Mouse (Mus musculus): ENCODE measurements around the gene Ammecr1. TPM values are rescaled to one million over a fixed set of nuclear protein-coding genes. Genes with fewer than 3 reads are reported as not detected.

Gene Ammecr1
- total RNA-seq, 2 experiments from 2014 or later = 3.8 to 3.9 TPM

DNA sequence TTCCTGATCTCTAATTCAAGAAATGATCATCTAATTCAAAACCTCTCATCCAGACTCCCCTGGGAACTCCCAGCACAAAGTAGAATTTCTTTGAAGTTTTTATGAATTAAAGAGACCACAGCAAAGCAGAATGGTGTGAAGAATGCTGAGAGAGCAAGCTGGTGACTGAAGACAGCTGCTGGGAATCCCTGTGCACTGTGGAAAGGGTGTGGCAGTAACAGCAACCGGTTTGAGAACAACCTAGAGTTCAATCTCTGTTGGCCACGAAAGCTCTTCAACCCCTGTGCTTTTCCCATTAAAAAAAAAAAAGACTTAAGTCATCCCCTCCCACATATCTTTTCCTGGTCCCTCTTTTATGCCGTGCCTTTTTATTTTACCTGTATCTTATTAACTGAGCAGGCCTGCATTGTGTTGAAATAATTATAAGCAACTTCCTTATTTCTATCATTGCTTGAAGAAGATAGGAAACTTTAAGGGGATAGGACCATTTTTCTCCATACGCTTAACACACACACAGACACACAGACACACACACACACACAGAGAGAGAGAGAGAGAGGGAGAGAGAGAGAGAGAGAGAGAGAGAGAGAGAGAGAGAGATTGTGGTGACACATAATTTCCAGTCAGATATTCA is 6.7 kb downstream of the Ammecr1 start:
- intact Hi-C loops (cut with DNase I) = loop anchor here (10.0 kb wide), 1 partner anchor 135 kb away; no protein-coding TSS in a partner anchor
- no peak for DNase-seq (ENCODE audit: low spot score in 2 of 2)

DNA sequence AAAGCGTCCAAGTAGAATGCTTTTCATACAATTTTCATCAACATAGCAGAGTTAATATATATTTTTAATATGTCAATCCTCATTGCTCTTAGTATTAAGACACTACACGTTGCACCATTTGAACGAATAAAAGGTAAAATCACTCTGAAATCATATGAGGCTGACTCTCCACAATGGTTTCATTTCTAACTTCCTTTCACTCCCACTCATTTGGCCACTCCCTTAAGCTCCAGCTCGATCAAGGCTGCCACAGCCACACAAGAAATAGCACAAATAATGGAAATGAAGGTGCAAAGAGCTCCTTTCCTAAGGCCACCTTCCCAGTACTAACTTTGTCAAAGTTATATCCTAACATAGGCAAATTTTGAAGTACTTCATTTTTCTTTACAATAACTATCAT is 38.1 kb downstream of the Ammecr1 start:
- intact Hi-C loops (cut with DNase I) = no loop called here
- no peak for DNase-seq (ENCODE audit: low spot score in 2 of 2)

DNA sequence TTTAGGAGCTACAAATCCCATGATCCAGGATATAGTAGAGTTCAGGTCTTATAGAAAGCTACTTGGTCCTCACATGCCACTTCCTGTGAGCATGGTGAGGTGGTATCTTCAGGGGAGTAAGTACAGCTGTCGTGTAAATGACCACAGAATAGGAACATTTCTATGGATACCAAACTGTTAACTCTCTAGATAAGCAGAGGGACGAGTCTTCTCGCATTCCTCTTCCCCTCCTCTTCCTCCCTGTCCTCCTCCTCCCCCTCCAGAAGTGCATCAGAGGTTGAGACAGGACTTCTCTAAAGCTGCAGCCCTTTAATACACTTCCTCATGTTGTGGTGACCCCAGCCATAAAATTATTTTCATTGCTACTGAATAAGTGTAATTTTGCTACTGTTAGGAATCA is 49.1 kb downstream of the Ammecr1 start:
- intact Hi-C loops (cut with DNase I) = no loop called here
- DNase-seq (ENCODE audit: low spot score in 2 of 2) = no peak

DNA sequence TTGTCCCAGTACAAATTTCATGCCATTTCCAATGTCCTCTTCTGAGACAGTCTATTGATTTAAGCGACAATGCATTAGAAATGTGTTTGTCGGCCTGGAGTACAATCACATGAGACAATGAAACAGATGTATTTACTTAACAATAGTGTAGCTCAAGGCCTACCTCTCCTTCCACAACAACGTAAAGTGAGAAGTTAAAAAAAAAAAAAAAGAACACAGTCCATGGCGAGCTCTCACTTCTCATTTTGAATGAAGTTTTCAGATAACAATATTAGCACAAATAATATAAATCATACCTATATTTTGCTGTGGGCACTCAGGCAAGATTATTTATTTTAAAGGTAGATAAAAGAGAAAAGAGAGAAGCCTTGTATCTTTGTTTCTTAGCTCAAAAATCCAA is 49.8 kb downstream of the Ammecr1 start:
- intact Hi-C loops (cut with DNase I) = no loop called here
- no peak for DNase-seq (ENCODE audit: low spot score in 2 of 2)

DNA sequence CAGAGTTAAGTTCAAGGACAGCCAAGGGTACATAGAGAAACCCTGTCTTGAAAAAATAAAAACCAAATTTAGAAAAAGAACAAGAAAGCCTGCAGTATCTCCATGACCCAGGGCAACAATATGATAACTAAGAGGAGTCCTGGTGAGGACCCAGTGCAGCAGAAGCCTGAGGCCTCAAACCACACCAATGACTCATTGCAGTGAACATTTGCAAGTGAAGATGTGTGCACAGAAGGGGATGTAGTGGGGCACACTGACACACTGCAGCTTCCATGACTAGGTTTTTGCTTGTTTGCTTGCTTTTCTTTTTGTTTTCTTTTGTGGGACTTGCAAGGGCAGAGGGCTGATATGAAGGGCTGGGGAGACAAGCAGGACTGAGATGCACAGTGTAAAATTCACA is 52.3 kb downstream of the Ammecr1 start:
- no peak for DNase-seq (ENCODE audit: low spot score in 2 of 2)
- intact Hi-C loops (cut with DNase I) = no loop called here

DNA sequence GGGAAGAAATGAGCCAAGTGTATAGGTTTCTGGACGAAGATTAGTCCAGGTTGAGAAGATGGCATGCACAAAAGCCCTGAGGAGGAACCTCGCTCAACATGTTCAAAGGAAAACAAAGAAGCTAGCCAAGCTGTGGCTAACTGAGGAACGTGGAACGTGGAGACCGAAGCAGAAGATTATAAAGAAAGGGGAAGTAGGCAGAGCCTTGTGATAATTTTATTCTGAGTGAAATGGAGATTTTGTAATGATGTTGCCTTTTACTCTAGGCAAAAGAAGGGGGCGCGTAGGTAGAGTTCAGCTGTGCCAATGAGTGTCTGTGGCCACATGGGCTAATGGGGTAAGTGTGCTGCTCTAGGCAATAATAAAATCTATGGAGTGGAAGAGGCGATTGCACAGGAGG is 62.7 kb downstream of the Ammecr1 start:
- intact Hi-C loops (cut with DNase I) = no loop called here
- no peak for DNase-seq (ENCODE audit: low spot score in 2 of 2)

DNA sequence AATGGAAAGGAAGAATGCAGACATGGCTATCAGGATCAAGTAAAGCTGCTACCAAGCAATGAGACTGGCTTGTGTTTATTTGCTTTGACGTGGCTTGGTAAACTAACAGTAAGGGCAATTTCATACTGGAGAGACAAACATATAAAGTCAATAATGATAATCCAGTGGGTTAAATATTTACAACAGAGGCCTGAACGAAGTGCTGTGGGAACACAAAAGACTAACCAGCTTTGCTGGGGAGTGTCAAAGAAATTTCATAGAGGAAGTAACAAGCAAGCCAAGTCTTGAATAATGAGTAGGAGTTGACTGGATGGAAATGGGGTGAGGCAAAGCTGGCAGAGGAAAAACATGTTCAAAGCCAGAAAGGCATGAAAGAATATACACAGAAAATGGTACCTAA is 63.9 kb downstream of the Ammecr1 start:
- no peak for DNase-seq (ENCODE audit: low spot score in 2 of 2)
- intact Hi-C loops (cut with DNase I) = no loop called here

DNA sequence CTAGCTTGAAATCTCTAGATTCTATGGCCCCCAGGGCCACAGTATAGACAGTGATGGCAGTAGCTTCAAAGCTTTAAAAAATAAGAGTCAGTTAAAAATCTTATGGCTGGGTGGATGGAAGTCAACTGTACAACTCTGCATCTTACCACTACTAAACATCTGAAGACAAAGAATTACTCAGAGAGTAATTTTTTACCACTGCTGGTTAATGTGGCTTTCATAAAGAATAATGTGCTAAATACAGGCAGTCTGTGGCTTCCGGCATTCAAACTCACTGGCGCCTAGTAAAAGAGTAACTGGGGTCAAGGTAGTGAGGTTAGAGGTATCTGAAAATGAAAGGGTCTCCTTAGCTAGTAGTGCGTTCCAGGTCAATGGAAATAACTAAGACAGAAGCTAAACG is 64.6 kb downstream of the Ammecr1 start:
- intact Hi-C loops (cut with DNase I) = no loop called here
- DNase-seq (ENCODE audit: low spot score in 2 of 2) = no peak

DNA sequence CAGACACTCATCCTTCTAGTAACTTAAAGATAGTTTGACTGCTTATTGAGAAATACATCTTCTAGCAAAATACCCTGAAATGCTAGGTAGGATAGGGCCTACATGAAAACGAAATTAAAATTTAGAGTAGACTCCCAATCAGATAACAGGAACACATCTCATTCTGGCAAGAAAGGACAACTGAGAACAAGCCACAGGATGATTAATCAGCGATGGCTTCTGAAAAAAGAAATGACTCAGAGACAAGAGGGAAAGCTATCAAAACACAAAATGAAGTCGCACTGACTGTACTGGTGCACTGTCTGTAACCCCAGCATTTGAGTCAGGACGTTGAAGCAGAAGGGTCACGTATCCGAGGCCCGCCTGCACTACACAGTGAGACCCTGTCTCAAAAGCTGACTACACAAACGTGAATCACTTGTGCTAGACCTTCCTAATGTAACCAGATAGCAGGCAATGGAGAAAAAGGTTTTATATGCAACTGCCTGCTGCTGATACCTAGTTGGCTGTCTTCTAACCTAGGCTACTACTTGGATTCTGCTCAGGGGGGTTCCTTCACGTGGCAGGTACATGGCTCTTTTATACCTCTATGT is 68.1 kb downstream of the Ammecr1 start:
- intact Hi-C loops (cut with DNase I) = no loop called here
- no peak for DNase-seq (ENCODE audit: low spot score in 2 of 2)

DNA sequence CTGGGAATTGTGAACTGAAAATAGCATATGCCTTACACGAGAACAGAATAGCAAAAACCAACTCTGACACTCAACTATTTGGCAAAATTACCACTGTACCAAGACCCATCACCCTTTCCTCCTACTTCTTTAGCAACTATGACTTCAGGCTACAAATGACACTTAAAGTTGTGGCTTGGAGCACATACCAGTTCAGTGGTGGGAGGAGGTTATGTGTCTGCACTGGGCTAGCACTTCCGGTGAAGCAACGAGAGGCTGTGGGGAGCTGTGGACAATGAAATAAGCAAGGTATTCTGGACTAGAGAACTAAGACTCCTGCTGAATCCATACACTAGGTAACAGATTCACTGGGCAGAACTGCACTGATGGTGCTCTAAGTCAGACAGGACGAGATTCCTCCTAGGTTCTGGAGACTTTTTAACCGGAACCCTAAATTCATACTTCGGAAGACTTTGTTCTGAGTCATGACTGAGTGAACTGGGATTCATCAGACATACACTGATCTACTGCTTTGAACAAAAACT is 69.0 kb downstream of the Ammecr1 start:
- intact Hi-C loops (cut with DNase I) = no loop called here
- DNase-seq (ENCODE audit: low spot score in 2 of 2) = no peak

DNA sequence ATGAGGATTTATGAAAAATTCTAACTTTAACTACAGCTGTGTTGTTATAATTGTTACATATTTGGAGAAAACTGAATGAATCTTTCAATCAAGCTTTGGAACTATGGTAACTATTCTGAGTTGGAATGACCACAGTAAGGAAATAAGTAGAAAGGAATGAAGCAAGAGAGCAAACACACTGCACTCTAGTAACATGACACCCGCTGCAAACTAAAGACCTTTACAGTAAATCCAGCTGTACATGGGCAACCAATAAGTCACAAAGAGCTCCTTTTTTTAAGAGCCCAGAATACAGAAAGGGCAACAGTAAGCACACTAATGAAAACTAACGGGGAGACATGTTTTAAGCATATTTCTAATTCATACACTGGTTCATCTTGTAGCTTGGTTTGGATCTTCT is 71.2 kb downstream of the Ammecr1 start:
- intact Hi-C loops (cut with DNase I) = no loop called here
- DNase-seq (ENCODE audit: low spot score in 2 of 2) = no peak

DNA sequence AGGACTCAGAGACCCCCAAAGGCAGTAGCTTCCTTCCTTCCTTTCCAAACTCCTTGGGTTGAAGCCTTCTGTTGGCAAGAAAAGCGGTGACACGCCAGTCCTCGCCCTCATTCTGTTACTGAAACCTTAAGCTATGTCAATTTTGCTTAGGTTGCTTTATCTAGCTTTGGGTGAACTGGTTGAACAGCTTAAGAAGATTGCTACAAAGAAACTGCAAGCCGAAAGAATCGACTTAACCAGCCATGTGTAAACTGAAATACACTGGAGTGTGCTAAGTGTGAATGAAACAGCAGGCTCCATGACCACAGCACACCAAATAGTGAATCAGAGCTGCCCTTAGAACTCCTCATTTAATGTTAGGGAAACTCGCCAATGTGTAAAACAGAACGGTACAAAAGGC is 80.6 kb downstream of the Ammecr1 start:
- DNase-seq (ENCODE audit: low spot score in 2 of 2) = no peak
- intact Hi-C loops (cut with DNase I) = no loop called here

DNA sequence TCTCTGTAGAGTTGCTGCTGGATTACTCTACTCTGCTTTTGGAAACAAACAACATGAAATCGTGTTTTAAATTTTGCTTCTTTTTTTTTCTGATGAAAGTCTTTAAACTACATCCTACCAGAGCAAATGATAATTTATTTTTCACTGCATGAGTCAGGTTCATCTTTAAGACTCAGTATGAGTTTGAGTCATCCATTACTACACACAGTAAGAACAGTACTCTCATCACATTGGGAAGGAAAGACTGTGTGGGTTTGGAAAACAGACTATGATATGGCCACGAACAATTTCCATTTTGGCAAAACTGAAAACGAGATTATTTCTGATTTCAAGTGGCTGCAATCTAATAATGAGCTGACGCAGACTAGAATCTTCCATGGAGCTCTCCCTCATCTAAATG is 82.9 kb downstream of the Ammecr1 start:
- DNase-seq (ENCODE audit: low spot score in 2 of 2) = no peak
- intact Hi-C loops (cut with DNase I) = no loop called here

DNA sequence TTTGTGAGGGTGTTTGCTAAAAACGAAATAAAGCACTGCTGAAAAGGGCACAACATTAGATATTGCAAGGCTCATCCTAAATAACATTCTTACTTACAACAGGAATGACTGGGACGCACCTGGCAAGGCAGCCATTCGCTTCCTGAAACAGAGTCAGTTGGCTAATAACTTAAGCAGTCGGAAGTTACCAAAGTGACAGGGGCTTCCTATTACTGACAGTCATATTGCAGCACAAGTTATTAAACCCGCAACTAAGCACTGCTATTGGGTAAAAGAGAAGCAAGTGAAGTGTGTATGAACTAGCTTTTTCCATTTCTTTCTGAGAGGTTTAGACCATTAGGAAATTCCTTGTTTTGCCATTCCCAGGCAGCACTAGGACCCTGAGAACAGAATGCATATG is 84.3 kb downstream of the Ammecr1 start:
- DNase-seq (ENCODE audit: low spot score in 2 of 2) = no peak

DNA sequence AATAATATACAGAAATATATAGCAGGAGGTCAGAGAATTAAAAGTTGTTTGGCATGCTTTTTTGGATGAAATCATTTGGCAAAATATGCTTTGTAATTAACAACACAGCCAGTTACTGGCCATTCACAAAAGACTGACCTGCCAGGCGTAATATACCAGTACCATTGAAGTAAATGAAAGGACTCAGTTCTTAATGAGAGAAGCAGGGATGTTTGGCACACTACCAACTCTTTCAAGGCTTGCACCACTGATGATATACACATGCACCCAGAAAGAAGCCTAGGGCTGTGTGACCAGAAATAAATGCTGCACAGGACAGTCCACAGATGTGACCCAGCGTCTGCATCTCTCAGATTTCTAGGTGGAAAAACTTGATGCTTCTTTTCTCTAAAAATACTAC is 96.7 kb downstream of the Ammecr1 start:
- DNase-seq (ENCODE audit: low spot score in 2 of 2) = peak in 1 of 2 experiments; percentile 5
- intact Hi-C loops (cut with DNase I) = no loop called here

More for the DNA sequence above, 84.3 kb downstream of the Ammecr1 start:
- intact Hi-C loops (cut with DNase I) = no loop called here

DNA sequence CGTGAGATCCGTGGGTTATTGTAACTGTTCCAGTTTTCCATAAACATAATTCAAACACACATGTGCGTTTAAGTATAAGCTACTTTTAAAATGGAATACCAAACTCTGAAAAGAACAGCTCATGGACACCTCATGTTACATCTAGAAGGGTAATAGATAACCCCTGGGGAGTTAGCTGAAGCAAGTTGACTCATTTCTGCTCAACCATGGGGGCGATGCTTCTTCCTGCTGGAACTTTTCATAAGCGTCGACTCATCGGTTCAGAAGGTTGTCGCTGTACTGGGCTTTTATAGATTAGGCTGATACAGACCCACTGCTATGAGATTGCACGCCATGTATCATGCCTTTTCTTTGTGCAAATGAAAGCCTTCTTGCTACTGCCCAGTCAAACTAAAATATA is 118.5 kb downstream of the Ammecr1 start:
- intact Hi-C loops (cut with DNase I) = no loop called here
- DNase-seq (ENCODE audit: low spot score in 2 of 2) = no peak

DNA sequence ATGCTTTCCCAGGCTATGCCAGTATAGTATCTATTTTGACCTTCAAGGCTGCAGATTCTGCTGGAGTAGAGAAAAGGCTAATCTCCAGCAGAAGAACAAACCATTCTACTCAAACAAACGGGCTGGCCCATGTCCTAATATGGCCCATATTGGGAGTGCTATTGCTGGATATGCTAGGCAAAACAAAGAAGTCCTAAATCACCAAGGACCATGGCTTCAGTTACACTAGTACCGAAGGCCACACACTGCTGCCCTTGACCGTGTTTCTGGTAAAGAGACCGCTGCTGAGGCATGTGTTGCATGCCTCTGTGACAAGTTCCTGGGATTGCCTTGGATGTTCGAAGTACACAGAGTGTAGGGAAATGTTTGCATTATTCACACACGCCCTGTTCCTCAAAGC is 120.3 kb downstream of the Ammecr1 start:
- intact Hi-C loops (cut with DNase I) = no loop called here
- no peak for DNase-seq (ENCODE audit: low spot score in 2 of 2)

DNA sequence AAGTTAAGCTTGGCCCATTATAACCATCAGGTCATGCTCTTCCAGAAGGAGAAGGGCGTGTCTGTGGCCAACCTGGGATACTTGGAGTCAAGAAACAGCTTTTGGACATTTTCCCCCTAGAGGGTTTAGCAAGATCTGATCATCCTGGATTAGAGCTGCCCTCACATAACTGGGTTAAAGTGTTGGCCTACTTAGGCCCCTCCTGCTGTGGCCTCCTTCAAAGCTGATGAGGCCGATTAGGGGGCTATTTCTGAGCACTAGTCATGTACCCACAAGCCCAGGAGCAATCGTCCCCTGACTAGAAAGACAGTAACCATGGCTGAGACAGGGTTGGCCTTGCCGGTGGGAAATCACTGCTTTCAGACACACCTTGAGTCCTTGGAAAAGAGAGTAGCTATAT is 124.6 kb downstream of the Ammecr1 start:
- intact Hi-C loops (cut with DNase I) = no loop called here
- DNase-seq (ENCODE audit: low spot score in 2 of 2) = no peak

DNA sequence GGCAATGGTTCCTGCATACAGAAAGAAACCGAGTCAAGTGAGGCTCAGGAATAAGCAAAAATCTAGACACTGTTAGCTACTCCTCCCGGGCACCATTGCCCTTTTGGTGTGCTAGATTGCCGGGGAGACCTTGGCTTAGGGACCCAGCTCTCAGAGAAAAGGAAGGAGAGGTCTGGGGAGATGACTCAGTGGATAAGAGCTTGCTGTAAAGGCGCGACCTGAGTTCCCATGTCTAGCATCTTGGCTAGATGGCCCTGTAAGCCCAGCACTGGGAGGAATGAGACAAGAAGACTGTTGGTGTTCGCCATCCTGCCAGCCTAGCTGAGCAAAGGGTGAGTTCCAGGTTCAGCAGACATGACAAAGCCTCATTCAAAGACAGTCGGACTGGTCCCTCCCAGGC is 127.1 kb downstream of the Ammecr1 start:
- no peak for DNase-seq (ENCODE audit: low spot score in 2 of 2)
- intact Hi-C loops (cut with DNase I) = no loop called here

DNA sequence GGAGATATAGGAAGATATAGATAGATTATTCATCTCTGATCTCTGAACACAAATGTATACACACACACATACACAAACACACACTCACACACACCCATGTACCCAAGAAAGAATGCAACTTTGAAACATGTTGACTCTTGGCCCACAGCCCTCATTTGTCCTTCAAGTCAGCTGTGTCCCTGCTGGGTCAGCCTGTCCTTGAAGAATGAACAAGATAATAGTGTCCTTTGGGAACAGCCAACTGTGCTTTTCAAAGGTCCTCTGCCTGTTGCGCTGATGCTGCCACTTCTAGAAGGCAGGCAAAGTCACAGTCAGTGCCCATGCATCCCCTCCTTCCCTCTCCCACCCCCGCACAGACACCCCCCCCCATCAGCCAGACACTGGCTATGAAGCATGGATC is 127.7 kb downstream of the Ammecr1 start:
- no peak for DNase-seq (ENCODE audit: low spot score in 2 of 2)

DNA sequence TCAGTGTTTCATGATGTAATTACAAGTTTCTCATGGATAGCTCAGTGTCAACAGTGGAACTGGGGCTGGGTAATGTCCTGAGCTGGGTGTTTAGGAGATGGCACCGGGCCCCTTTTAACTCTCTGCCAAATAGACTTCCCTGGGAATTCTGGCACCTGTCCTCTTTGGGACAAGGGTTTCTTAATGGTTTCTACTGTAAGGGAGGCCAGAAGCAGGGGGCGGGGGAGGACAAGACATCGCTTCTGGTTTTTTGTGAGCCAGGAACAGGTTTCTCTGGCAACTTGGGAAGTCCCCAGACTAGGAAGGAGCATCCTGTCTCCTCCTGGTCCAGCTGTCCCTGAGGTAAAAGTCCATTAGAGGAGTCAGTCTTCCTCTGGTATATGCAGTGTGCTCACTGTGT is 129.2 kb downstream of the Ammecr1 start:
- DNase-seq (ENCODE audit: low spot score in 2 of 2) = no peak
- intact Hi-C loops (cut with DNase I) = no loop called here

More for the DNA sequence above, 127.7 kb downstream of the Ammecr1 start:
- intact Hi-C loops (cut with DNase I) = no loop called here

Data from left cerebral cortex, postnatal 14 days (tissue).